Mouse (Mus musculus): ENCODE data around the gene Arhgef7. TPM values are rescaled to one million over a fixed set of nuclear protein-coding genes. Genes with fewer than 3 reads are reported as not detected.

Gene Arhgef7
- polyA plus RNA-seq, 1 experiment from 2014 or later = 57.0 TPM

- 89% methylated on average over 4 of the region's 4 CpGs for WGBS
- no peaks in the 10 kb centered on the region for H3K4me1 ChIP-seq (replicated peaks; ENCODE audit: control insufficient read depth, insufficient read depth, low read length)
- no peak overlapping the region for H3K4me2 ChIP-seq (replicated peaks; ENCODE audit: low read depth, low read length)
- no peaks in the 10 kb centered on the region for H3K27me3 ChIP-seq (ENCODE audit: control insufficient read depth, insufficient read depth, low read length)
- DNase-seq (ENCODE audit: low spot score) = no peak
- H3K4me3 ChIP-seq (ENCODE audit: low read depth, low read length) = no peak overlapping the region
- H3K9me3 ChIP-seq (ENCODE audit: control insufficient read depth, low read length) = no peaks in the 10 kb centered on the region
- no peak overlapping the region for H3K27ac ChIP-seq (ENCODE audit: low read depth, low read length)
- H3K9ac ChIP-seq (ENCODE audit: low read depth, low read length) = no peak overlapping the region
- peaks cover 21% of the 10 kb centered on the region for H3K36me3 ChIP-seq (ENCODE audit: control insufficient read depth, insufficient read depth, low read length)
- no peak for ATAC-seq (ENCODE audit: low FRiP score)
Observed at GRCm38 (mm10) chr8:11804914-11805313, 77.4 kb downstream of the Arhgef7 start.

GRCm38 (mm10) chr8:11806252-11806651 is 78.7 kb downstream of the Arhgef7 start:
- Histone ChIP-seq H3K4me3 (ENCODE audit: low read depth, low read length) (no peak overlapping the region), H3K27me3 (ENCODE audit: control insufficient read depth, insufficient read depth, low read length) (no peaks in the 10 kb centered on the region), H3K4me1 (replicated peaks; ENCODE audit: control insufficient read depth, insufficient read depth, low read length) (no peaks in the 10 kb centered on the region), H3K9ac (ENCODE audit: low read depth, low read length) (no peak overlapping the region), H3K27ac (ENCODE audit: low read depth, low read length) (no peak overlapping the region), H3K4me2 (replicated peaks; ENCODE audit: low read depth, low read length) (no peak overlapping the region), H3K9me3 (ENCODE audit: control insufficient read depth, low read length) (no peaks in the 10 kb centered on the region), H3K36me3 (ENCODE audit: control insufficient read depth, insufficient read depth, low read length) (peaks cover 30% of the 10 kb centered on the region)
- ATAC-seq (ENCODE audit: low FRiP score) (no peak), DNase-seq (ENCODE audit: low spot score) (no peak)
- 94% methylated on average over 6 of the region's 6 CpGs for WGBS

- Histone ChIP-seq H3K27ac (ENCODE audit: low read depth, low read length) (no peak overlapping the region), H3K9me3 (ENCODE audit: control insufficient read depth, low read length) (no peaks in the 10 kb centered on the region), H3K36me3 (ENCODE audit: control insufficient read depth, insufficient read depth, low read length) (peaks cover 32% of the 10 kb centered on the region), H3K9ac (ENCODE audit: low read depth, low read length) (no peak overlapping the region), H3K4me1 (replicated peaks; ENCODE audit: control insufficient read depth, insufficient read depth, low read length) (no peaks in the 10 kb centered on the region), H3K4me2 (replicated peaks; ENCODE audit: low read depth, low read length) (no peak overlapping the region), H3K4me3 (ENCODE audit: low read depth, low read length) (no peak overlapping the region), H3K27me3 (ENCODE audit: control insufficient read depth, insufficient read depth, low read length) (no peaks in the 10 kb centered on the region)
- 87% methylated on average over 3 of the region's 3 CpGs for WGBS
- no peak for DNase-seq (ENCODE audit: low spot score)
- ATAC-seq (ENCODE audit: low FRiP score) = no peak
Observed at GRCm38 (mm10) chr8:11807361-11807760, 79.8 kb downstream of the Arhgef7 start.

DNA sequence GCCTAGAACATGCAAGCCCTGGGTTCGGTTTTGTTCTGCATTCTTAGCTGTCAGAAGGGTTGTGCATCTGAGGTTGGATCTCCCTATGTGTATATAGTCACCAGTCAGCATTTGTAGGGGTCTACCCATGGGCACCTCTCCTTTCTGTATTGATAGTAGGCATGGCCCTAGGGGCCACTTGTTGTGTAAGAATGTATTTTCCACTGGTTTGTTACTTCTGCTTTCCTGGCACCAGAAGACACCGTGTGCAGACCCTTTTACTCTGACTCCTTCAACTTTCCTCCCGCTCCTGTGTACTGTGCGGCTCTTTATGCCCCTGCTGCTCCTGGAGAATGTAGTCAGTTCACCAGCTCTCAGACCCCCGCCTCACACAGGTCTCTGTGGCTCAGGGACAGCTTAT is 80.5 kb downstream of the Arhgef7 start:
- WGBS = 92% methylated on average over 5 of the region's 5 CpGs
- H3K4me2 ChIP-seq (replicated peaks; ENCODE audit: low read depth, low read length) = no peak overlapping the region
- no peaks in the 10 kb centered on the region for H3K27me3 ChIP-seq (ENCODE audit: control insufficient read depth, insufficient read depth, low read length)
- H3K36me3 ChIP-seq (ENCODE audit: control insufficient read depth, insufficient read depth, low read length) = peaks cover 29% of the 10 kb centered on the region
- H3K4me1 ChIP-seq (replicated peaks; ENCODE audit: control insufficient read depth, insufficient read depth, low read length) = no peaks in the 10 kb centered on the region
- no peaks in the 10 kb centered on the region for H3K9me3 ChIP-seq (ENCODE audit: control insufficient read depth, low read length)
- ATAC-seq (ENCODE audit: low FRiP score) (no peak), DNase-seq (ENCODE audit: low spot score) (no peak)
- no peak overlapping the region for H3K4me3 ChIP-seq (ENCODE audit: low read depth, low read length)
- no peak overlapping the region for H3K9ac ChIP-seq (ENCODE audit: low read depth, low read length)
- no peak overlapping the region for H3K27ac ChIP-seq (ENCODE audit: low read depth, low read length)

GRCm38 (mm10) chr8:11810426-11810825 is 82.9 kb downstream of the Arhgef7 start:
- ATAC-seq (ENCODE audit: low FRiP score) = no peak
- 94% methylated on average over 5 of the region's 5 CpGs for WGBS

DNA sequence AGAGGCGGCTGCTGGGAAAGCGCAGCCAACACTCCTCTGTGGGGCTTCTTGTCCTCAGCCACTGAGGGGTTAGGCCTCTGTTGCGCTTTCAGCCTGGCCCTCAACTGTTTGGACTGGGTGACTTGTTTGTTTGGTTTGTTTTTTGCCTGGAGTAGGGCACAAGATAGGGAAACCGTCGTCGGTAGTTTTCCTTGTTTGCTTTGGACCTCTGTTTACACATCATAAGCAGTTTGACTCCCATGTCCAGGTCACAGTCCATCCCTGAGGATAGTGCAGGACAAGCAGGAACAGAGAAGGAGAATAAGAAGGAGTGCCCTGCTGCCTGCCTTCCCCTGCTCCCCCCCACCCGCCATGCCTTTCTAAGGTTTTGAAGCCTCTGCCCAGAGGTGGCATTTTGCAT is 86.3 kb downstream of the Arhgef7 start:
- ATAC-seq (ENCODE audit: low FRiP score) (no peak), DNase-seq (ENCODE audit: low spot score) (no peak)
- H3K9me3 ChIP-seq (ENCODE audit: control insufficient read depth, low read length) = no peaks in the 10 kb centered on the region
- H3K4me2 ChIP-seq (replicated peaks; ENCODE audit: low read depth, low read length) = no peak overlapping the region
- no peak overlapping the region for H3K9ac ChIP-seq (ENCODE audit: low read depth, low read length)
- peaks cover 26% of the 10 kb centered on the region for H3K36me3 ChIP-seq (ENCODE audit: control insufficient read depth, insufficient read depth, low read length)
- H3K27me3 ChIP-seq (ENCODE audit: control insufficient read depth, insufficient read depth, low read length) = no peaks in the 10 kb centered on the region
- H3K4me1 ChIP-seq (replicated peaks; ENCODE audit: control insufficient read depth, insufficient read depth, low read length) = no peaks in the 10 kb centered on the region
- no peak overlapping the region for H3K27ac ChIP-seq (ENCODE audit: low read depth, low read length)
- 89% methylated on average over 7 of the region's 7 CpGs for WGBS
- H3K4me3 ChIP-seq (ENCODE audit: low read depth, low read length) = no peak overlapping the region

More at GRCm38 (mm10) chr8:11810426-11810825, 82.9 kb downstream of the Arhgef7 start:
- Histone ChIP-seq H3K27ac (ENCODE audit: low read depth, low read length) (no peak overlapping the region), H3K4me3 (ENCODE audit: low read depth, low read length) (no peak overlapping the region), H3K4me1 (replicated peaks; ENCODE audit: control insufficient read depth, insufficient read depth, low read length) (no peaks in the 10 kb centered on the region), H3K9ac (ENCODE audit: low read depth, low read length) (no peak overlapping the region), H3K4me2 (replicated peaks; ENCODE audit: low read depth, low read length) (no peak overlapping the region), H3K36me3 (ENCODE audit: control insufficient read depth, insufficient read depth, low read length) (peaks cover 30% of the 10 kb centered on the region), H3K27me3 (ENCODE audit: control insufficient read depth, insufficient read depth, low read length) (no peaks in the 10 kb centered on the region), H3K9me3 (ENCODE audit: control insufficient read depth, low read length) (no peaks in the 10 kb centered on the region)
- DNase-seq (ENCODE audit: low spot score) = no peak

- H3K4me3 ChIP-seq (ENCODE audit: low read depth, low read length) = no peak overlapping the region
- H3K9ac ChIP-seq (ENCODE audit: low read depth, low read length) = no peak overlapping the region
- ATAC-seq (ENCODE audit: low FRiP score) (no peak), DNase-seq (ENCODE audit: low spot score) (no peak)
- H3K9me3 ChIP-seq (ENCODE audit: control insufficient read depth, low read length) = no peaks in the 10 kb centered on the region
- H3K4me1 ChIP-seq (replicated peaks; ENCODE audit: control insufficient read depth, insufficient read depth, low read length) = no peaks in the 10 kb centered on the region
- no peaks in the 10 kb centered on the region for H3K27me3 ChIP-seq (ENCODE audit: control insufficient read depth, insufficient read depth, low read length)
- no peak overlapping the region for H3K27ac ChIP-seq (ENCODE audit: low read depth, low read length)
- 87% methylated on average over 7 of the region's 7 CpGs for WGBS
- peaks cover 25% of the 10 kb centered on the region for H3K36me3 ChIP-seq (ENCODE audit: control insufficient read depth, insufficient read depth, low read length)
- no peak overlapping the region for H3K4me2 ChIP-seq (replicated peaks; ENCODE audit: low read depth, low read length)
Observed at GRCm38 (mm10) chr8:11815206-11815605, 87.7 kb downstream of the Arhgef7 start.

GRCm38 (mm10) chr8:11820136-11820535 is 92.6 kb downstream of the Arhgef7 start:
- H3K36me3 ChIP-seq (ENCODE audit: control insufficient read depth, insufficient read depth, low read length) = peaks cover 15% of the 10 kb centered on the region

GRCm38 (mm10) chr8:11820568-11820967 is 93.0 kb downstream of the Arhgef7 start:
- no peak overlapping the region for H3K4me2 ChIP-seq (replicated peaks; ENCODE audit: low read depth, low read length)
- 77% methylated on average over 5 of the region's 5 CpGs for WGBS
- no peak overlapping the region for H3K4me3 ChIP-seq (ENCODE audit: low read depth, low read length)
- no peaks in the 10 kb centered on the region for H3K9me3 ChIP-seq (ENCODE audit: control insufficient read depth, low read length)
- no peak overlapping the region for H3K9ac ChIP-seq (ENCODE audit: low read depth, low read length)
- no peaks in the 10 kb centered on the region for H3K4me1 ChIP-seq (replicated peaks; ENCODE audit: control insufficient read depth, insufficient read depth, low read length)
- no peak for DNase-seq (ENCODE audit: low spot score)
- no peak overlapping the region for H3K27ac ChIP-seq (ENCODE audit: low read depth, low read length)
- peaks cover 14% of the 10 kb centered on the region for H3K36me3 ChIP-seq (ENCODE audit: control insufficient read depth, insufficient read depth, low read length)
- no peaks in the 10 kb centered on the region for H3K27me3 ChIP-seq (ENCODE audit: control insufficient read depth, insufficient read depth, low read length)
- no peak for ATAC-seq (ENCODE audit: low FRiP score)

More at GRCm38 (mm10) chr8:11820136-11820535, 92.6 kb downstream of the Arhgef7 start:
- Histone ChIP-seq H3K9ac (ENCODE audit: low read depth, low read length) (no peak overlapping the region), H3K4me1 (replicated peaks; ENCODE audit: control insufficient read depth, insufficient read depth, low read length) (no peaks in the 10 kb centered on the region), H3K27ac (ENCODE audit: low read depth, low read length) (no peak overlapping the region), H3K9me3 (ENCODE audit: control insufficient read depth, low read length) (no peaks in the 10 kb centered on the region), H3K4me2 (replicated peaks; ENCODE audit: low read depth, low read length) (no peak overlapping the region), H3K27me3 (ENCODE audit: control insufficient read depth, insufficient read depth, low read length) (no peaks in the 10 kb centered on the region), H3K4me3 (ENCODE audit: low read depth, low read length) (no peak overlapping the region)
- no peak for ATAC-seq (ENCODE audit: low FRiP score)
- 94% methylated on average over 5 of the region's 5 CpGs for WGBS
- no peak for DNase-seq (ENCODE audit: low spot score)

Measured in hindbrain, embryonic 11.5 days (tissue).